Mouse (Mus musculus) spleen, embryonic (tissue): ENCODE measurements around the gene Pcca.

Experiments
- CTCF ChIA-PET: fragments of 350-600 bp; sonication (Branson Sonifier 250); formaldehyde crosslinking; loops from one replicate; lab custom pipeline; 2022; lab: Charles Lee

Pcca gene

DNA sequence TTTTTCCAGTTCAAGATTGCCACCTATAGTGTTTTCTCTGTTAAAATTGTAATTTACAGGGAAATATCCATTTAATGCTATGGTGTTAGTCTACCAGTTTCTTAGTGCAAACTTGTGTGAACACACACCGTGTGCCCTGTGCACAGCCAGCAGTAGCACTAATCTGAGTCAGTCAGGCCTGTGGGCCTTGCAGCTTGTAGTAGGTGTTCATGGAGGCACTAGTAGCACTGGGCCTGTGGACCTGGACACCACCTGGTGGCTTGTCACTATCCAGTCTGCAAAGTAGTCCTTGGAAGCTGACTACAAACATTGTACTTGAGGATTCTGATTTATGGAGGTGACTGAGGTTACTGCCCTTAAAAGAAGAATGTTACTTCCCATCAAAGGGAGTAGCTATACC, 300.6 kb downstream of the Pcca start:
- CTCF ChIA-PET: no interaction called here

DNA sequence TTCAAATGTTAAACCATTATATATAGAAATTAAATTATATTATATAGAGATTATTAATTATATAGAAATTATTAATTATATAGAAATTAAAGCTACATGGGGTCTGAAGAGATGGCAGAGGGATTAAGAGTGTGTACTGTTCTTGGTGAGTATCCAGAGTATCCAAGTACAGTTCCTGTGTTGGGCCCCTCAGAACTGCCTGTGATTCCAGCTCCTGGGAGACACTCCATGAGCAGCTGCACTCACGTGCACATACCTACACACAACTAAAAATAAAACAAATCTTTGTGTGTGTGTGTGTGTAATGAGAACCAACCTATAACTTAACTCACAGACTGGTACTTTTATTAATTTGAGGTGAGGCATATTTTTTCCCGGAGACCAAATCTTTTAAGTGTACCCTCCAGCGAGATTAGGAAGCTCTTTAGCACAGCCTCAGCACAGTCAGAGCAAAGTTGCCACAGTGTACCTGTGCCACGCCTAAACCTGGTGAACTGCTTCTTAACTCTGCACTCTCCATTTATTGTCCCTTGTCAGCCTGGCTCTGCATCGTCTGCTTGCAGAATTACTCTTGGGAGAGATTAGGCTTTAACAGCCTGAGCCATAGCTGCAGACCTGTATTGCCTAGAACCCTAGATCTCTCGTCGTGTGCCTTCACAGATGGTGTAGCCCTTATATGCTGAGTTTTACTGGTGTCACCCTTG, 301.5 kb downstream of the Pcca start:
- CTCF ChIA-PET: no interaction called here

DNA sequence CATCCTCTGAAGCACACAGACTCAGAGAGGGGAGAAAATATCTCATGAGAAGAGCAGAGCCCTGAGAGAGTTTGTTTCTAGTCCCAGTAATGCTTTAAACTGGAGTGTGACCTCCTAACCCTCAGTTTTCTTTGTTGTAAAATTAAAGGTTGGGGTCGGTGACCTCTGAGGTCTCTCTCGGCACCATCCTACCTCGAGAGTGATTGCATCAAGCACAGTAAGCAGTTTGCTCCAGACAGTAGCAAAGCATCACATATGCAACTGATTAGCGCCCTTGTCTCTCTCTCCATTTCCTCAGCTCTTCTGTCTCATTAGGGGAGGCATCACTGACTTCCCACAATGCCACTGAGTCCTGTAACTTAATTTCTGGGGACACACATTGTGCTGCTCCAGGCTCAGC, 302.1 kb downstream of the Pcca start:
- CTCF ChIA-PET: no interaction called here

DNA sequence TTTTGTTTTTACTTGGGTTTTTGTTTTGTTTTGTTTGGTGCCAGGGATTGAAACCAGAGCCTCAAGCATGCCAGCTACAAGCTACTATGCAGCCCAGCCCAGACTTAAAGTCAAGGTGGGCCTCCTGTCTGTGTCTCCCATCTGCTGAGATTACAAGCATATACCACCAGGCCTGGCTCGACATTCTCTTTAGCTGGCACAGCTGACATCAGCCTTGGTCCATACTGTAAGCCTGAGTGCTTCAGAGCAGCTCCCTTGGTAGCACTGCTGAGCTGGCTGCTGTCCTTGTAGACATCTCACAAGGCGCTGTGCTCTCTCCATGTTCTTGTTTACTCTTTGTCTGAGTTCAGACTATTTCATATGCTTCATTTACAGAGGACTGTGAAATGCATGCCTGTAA, 302.9 kb downstream of the Pcca start:
- CTCF ChIA-PET: no interaction called here

DNA sequence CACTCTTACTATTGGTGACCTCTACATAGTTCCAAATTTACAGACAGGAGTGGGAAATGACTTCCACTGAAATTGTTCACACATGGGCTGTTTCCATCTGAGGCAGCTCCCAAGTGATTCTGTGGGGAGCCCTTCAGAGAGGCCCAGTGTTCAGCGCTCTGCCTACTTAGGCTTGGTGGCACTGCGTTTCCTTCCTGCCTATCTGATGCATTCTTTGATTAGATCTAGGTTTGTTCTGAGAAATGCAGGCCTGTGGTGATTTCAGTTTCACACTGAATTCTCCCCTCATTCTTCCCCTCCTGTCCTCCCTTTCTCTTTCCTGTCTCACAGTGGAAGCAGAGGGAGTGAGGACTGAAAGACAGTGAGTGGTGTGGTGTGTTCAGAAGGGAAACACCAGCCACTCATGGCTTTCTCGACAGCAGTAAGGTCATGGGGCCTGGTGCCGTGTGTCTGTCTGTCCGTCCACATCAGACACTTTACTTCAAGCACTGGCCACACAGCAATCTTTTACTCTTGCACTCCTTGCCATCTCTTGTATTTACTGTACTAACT, 318.5 kb downstream of the Pcca start:
- CTCF ChIA-PET: no interaction called here

DNA sequence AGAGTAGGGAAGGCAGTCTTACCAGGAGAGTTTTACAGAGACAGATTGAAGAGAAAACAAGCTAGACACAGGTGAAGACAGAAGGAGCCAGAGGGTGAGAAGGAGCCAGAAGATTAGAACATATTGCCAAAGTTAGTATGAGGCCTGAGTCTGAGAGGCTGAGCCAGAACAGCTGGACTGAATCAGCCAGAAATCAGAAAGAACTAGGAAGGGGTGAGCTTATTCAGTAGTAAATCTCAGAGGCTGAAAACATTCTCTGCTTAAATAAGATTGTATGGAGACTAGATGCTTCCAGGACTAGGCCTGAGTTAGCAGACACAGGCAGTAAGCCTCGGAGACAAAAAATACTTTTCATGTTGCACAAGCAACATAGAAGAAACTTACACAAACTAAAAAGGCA, 325.7 kb downstream of the Pcca start:
- CTCF ChIA-PET: interaction anchor here (0.6 kb wide), 1 partner anchor 437 kb away, joined by 8 read pairs; no protein-coding TSS in a partner anchor

DNA sequence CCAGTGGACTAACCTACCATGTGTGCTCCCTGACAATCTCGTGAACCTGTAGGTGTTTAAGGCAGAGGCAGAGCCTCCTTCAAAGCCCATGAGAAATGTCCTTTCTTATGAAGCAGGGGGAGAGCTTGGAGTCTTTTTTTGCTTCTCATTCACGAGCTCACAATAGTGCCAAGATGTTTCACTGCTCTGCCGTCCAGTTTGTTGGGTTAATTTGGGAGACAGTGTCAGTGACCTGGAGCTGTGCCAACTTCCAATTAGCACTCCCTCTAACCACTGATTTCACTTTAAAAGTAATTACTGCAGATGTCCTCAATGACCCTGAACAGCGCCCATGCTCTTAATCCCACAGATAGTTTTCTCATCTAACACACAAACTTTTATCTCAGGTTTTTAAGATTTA, 328.5 kb downstream of the Pcca start:
- CTCF ChIA-PET: no interaction called here

DNA sequence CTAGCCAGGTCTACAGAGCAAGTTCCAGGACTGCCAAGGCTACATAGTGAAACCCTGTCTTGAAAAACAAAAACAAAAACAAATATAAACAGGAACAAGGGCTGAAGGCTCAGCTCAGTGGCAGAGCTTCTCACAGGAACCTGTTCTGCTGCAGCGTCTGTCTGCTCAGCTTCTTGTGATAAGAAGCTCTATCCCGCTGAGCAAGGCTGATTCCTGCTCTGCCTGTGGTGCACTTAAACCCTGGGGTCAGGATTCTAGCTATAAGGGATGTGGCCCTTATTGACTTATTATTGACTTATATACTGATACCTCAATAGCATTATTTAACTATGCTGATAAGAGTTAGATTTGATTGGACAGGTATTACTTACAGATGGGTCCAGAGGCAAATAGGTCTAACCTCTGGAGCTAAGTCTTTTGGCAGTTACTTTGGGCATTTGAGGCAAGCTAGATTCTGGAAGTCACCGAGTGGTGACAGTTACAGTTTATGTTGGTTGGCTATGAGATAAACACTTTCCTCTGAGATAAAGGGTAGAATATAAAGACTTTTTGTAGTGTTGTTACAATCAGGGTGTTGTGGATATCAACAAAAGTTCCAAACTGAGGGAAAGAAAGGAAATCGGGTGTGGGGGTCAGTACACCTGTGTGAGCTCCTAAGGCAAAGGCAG, 331.5 kb downstream of the Pcca start:
- CTCF ChIA-PET: no interaction called here

DNA sequence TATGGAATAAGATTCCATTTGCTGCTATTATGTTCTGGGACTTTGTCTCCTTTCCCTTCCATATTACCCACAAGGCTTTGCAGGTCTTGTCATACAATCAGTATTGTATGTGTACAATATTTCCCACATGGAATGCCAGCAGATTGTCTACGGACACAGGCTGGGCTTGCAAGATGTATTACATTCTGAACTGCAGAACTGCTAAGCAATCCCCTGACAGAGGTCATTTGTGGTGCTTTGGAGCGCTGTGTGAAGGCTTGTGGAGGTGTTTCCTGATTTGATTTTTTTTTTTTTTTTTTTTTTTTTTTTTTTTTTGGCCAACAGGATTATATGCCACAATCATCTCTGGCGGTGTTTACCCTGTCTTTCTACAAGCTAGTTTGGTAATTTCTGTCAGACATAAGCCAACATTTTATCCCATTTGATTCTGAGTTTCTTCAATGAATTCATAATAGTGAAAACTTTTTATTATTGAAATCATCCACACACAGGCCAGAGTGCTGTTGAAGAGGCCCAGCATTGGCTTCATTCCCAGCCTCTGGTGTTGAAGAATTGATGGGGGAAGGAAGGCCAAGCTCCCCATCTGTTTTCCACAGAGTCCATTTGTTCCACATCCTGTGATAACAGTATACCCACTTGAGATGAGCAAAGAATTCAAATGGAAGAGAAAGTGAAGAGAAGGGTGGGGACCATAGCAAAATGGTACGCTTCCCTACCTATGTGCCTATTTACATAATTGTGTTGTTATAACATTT, 333.6 kb downstream of the Pcca start:
- CTCF ChIA-PET: no interaction called here

DNA sequence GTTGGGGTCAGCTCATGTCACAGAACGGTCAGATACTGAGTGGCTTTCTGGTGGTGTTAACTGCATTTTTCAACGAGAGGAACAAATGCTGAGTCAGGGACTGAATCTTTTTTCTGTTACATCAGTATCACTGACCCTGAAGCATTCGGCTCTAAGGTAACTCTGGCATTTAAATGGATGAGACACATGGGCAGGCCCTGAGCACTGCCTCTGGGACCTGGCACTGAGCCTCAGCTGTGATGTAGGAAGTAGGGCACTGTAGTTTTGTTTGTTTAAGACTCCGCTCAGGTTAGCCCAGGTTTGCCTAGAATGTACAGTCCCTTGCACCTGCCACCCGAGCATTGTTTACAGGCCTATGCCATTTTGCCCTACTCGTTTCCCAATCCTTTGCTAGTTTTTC, 335.7 kb downstream of the Pcca start:
- CTCF ChIA-PET: no interaction called here

DNA sequence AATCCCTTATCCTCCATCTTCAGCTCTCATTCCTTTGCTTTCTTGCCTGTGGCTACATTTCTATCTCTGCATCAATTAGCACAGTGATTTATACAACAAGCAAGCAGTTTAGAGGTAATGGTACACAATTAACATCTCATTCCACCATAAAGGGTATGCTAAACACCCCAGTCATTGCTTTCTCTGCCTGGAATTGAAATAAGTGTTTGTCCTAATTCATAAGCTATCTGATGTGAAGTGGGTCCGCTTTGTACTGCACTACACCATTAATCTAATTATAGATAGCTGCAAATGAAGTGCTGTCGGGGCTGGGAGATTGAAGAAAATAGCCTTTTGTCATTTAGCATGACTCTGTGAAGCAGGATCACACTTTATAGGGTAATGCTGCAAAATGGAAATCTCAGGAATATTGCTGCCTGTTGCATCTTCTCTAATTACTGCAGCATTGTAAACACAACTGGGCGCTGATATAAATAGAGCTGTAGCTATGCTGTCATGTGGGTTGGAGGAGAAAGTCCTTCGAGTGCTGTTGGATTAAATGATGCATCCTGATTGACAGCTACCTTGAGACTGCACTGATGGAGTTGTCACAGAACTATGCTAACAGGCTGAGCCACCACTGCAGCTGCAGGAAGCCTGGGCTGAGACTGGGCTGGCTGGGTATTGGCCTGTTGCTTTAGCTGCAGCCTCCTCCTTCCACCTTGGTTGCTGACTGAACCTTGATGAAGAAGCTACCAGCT, 337.9 kb downstream of the Pcca start:
- CTCF ChIA-PET: no interaction called here

DNA sequence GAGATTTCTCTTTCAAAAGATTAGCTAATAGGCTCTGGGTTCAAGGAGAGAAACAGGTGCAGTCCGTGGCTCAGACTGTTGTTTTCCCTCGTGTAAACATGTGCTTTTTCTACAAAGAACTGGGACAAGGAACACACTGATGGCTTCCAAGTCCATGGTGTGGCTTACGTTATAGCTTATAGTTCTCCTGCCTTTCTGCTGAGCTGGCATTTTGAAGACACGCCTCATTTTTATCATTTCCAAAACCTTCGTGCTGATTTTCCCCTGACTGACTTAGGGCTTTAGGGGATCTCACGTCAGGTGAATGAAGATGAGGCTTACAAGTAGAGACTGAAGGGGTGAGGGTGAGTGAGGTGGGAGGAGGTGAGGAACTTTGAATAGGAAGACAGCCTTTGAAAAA, 338.5 kb downstream of the Pcca start:
- CTCF ChIA-PET: no interaction called here

DNA sequence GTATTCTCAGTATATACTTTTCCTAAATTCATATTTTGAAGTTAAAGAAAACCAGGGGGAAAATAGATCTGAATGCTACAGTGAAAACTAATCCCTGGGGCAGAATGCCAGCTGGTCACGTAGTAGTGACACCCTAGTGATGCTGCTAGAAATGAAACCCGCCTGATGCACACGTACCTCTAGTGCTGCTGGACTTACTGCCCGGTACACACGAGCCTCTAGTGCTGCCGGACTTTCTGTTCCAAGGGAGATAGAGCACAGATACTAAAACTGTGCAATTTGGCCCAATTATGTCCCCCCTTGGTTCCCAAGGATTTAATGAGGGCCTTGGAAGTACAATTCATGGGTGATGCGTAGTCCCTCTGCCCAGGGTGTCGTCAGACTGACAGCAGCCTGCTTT, 340.9 kb downstream of the Pcca start:
- CTCF ChIA-PET: no interaction called here

DNA sequence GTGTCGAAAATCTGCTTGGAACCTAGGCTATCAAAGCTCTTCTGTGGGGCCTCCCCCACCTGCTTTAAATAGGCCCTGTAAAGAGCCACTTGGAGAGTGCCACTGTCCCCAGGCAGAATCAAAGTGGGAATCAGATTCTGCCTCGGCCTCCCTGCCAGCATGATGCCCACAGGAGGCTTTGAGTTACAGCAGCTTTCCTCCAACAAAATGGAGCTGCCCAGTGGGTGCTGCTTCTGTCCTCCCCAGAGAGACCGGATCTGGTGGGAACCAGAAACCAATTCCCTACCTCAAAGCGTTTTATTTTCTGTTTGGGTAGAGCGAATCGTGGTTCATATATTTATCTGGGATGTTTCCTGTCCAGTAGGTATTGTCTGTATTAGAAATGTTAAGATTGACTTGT, 341.5 kb downstream of the Pcca start:
- CTCF ChIA-PET: no interaction called here

DNA sequence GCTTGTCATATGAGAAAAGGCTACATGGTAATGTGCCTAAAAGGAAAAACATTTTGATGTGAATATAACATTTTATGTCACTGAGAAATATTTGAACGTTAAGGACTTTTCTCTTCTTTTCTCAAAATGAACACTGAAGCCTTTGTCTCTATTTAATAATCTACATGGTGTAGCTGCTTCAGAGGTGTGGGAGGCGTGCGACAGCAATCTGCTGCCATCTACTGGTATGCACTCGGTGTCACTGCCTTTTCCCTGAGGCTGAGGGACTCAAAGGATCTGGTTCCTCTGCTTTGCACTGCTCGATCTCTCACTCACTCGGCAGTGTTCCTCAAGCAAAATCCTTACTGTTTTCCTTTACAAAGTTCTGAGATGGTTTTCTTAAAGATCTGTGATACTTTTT, 342.0 kb downstream of the Pcca start:
- CTCF ChIA-PET: no interaction called here

DNA sequence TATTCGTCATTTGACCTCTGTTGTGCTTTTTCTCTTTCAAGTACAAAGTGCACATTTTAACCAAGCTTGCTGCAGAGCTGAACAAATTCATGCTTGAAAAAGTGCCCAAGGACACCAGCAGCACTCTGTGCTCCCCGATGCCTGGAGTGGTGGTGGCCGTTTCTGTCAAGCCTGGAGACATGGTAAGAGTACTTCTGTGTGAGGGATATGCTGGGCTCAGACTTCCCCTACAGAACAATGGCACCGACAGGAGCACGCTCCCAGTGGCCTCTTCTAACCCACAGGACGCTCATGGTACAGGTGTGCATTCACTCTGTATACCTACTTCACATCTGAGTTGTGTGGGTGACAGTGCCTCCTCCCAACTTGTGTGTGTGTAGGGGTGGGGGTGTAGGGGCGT, 342.6 kb downstream of the Pcca start:
- CTCF ChIA-PET: interaction anchor here (0.5 to 0.7 kb wide), 2 partner anchors 39 to 199 kb away, joined by 3 to 16 read pairs; no protein-coding TSS in a partner anchor

DNA sequence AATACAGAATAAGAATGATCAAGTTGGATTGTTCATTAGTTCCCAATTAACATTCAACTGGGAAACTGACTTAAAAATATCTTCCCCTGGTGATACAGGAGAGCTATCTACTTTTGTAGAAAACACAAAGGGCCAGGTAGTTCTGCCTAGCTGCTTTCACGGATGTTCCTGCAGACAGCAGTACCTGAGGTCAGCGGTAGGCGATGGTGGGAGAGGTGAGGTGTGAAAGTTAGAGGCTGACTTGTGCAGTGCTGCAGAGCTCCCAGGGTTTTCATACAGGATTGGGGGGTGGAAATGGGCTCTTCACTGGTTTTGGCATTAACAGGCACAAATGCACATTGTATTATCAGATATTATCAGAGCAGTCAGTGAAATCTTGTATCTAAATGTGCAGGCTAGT, 343.7 kb downstream of the Pcca start:
- CTCF ChIA-PET: no interaction called here

DNA sequence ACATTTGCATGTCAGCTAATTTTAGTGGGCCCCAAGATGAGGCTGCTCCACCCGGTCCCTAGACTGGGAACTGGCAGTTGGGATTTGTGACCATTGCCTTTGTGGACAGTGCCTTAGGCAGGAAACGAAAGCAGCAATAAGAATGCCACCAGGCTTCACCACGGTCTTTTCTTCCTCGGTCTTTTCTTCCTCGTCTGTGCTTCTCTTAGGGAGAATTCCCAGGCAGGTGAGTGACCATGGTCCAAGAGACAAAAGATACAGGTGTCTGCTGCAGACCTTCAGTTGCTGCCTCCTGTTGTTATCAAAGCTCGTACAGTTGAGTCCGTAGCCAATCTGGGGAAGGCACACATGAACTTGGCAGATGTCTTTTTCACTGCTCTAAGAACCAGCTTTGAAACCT, 346.2 kb downstream of the Pcca start:
- CTCF ChIA-PET: no interaction called here

DNA sequence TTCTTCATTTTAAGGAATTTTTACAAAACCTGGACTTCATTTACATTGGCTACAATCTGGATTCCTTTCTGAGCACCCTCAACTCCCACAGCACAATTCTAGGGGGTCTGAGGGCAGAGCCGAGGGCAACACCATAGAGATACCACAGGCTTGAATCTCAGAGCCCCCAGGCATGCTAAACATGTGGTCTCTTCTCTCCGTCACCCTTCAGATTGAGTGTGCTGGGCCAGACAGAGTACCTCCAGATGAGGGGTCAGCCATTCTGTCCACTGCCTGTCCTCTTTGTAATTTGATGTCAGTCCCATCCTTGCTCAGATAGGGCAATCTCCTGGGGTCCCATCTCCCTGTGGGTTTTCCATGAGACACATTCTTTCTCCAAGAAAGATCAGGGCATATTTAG, 347.6 kb downstream of the Pcca start:
- CTCF ChIA-PET: no interaction called here

DNA sequence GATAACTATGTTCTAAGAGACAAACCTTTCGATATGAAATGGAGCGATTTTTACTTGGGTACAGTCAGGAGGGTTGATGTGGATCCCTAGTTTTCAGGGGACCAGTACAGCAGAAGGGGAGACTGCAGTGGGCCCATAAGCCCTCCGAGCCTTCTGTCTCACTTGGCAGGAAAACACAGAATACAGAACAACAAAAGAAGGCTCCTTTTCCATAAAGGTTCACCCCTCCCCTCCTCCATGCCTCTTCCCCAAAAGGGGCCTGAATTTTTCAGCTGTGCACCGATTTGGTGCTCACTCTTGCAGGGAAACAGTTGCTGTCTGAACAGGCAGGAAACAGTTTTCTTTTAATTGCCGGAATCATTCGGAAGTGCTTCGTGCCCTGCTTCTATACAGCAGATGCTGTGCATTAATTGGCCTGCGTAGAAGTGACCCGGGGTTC, 348.1 kb downstream of the Pcca start:
- CTCF ChIA-PET: no interaction called here

DNA sequence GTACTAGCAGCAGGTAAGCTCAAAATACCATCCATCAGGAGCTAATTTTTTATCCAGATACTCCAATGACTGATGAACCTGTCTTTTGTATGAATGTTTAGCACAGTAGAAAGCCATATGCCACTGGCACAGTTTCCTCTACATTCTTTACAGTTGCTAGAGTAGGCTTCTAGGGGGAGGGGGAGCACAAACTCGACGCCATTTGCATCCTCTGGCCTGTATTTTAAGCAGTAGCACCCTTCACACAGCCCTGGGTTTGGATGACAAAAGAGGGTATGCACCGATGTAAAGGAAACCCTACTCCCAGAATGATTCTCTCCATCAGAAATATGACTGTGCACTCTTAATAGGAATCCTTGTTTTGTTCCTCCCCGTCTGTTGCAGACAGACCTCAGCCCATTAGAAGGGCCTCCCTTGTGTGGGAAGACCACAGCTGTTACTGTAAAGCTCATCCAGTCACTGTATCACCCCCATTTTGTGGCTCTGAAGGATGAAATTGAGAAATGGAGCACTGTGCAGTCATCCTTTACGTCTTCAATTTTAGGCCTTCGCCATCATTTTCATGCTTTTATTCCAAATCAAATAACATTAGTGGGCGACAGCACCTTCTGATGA, 348.8 kb downstream of the Pcca start:
- CTCF ChIA-PET: no interaction called here
